Mouse (Mus musculus) embryo, embryonic 11 days (tissue): ENCODE results near the gene Nup85.

Experiments used
- DNase-seq: peaks from one replicate; pipeline ENCODE4 v3.0.0-alpha.2; 2015

Gene Nup85

DNA sequence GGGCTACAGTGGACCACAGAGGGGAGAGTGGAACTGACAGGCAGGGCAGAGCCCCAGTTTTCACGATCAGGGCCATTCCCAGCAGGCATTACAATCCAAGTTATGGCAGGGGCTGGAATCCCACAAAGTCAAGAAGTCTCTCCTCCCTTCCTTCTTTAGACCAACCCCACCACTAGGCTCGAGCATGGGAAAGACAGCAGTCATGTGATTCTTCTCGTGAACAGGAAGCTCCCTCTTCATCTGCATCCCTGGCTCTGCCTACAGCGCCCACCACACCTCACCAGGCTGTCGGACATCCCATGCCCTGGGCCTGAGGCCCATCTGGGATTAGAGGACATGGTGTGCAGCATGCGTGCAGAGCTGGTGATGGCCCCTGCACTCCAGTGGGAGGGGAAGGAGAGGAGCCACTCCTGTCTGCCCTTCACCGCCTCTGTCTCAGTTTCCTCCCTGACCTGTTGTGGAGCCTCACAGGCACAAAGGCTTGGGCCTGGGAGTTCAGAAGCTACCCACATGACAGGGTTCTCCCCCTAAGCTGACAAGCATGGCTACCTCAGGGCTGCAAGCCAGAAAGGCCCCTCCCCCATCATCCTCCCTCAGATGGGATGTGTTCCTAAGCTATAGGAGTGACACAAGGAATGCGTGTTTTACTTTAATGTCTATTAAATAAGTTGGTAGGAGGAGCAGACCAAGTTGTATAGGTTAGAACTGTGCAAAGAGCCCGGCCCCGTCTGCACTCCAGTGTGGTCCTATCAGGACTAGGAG, 50.3 kb downstream of the Nup85 start:
- no peak for DNase-seq

DNA sequence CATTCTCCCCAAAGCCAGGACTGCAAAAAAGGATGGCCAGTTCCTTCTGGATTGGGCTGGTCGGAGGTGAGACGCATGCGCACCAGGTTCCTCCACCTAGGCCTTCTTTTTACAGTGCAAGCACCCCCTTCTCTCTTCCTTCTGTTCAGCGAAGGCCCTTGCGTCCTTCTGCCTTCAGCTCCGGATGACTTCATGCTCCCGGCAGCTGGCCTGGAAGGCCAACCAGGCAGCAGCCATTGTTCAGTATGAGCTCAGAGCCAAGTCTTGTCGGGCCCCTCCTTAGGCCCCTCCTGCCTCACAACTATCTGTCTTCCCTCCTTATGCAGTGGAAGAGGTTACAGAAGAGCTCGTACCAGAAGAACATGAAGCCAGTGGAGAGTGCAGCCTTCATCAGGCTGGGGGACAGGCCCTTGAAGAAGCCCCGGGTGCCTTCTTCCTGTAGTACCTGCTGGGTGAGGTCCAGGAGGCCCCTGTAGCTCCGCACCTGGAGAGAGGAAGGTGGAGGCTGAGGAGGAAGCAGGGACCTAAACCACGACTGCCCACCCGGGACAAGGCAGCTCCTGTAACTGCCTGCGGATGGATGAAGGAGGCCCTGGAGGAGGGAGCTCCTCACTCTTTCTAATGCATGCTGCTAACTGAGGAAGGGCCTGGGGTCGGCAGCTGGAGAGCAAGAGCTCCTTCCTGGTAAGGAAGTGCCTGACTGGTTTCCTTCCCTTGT, 51.0 kb downstream of the Nup85 start:
- no peak for DNase-seq

DNA sequence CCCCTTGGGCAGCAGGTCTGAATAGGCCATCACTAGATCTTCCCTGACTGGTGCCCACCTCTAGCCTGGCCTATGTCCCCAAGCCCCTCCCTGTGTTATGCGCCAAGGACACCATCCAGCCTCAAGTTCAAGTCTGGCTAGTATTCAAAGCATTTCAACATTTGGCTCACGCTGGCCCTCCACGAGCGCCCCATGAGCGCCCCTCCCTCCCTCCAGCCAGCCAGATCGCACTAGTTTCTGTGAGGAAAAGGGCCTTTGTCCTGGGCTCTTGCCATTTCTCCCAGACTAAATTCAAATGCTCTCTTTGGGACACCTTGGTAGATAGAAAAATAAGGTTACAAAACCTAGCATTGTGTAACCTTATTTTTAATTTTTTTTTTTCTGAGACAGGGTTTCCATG, 51.6 kb downstream of the Nup85 start:
- no peak for DNase-seq

DNA sequence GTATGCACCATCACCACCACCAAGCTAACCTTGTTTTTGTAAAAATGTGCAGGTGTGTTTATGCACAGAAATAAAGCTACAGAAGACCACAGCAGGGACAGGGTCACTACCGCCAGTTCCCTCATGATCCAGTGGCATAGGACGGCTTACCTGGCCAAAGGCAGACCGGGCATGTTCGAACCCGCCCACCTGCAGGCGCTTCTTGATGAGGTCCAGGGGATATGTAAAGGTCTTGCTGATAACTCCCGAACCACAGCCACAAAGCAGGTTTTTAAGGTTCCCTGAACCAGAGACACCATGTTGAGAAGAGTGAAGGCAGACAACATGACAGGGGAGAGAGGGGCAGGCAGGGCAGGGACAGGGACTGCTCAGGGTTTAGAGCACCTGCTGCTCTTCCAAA, 52.1 kb downstream of the Nup85 start:
- no peak for DNase-seq

DNA sequence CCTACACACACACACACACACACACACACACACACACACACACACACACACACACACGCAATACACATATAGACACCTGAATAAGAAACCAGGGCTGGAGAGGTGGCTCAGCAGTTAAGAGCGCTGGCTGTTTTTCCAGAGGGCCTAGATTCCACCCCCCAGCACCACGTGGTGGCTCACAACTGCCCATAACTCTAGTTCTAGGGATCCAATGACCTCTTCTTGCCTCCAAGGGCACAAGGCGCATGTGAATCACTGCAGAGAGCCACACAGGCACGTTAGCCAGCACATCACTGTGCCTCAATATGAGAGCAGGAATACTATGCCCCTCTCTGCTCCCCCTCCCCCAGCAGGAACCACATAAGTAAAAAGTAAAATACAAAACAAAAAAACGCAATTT, 52.7 kb downstream of the Nup85 start:
- DNase-seq: no peak

DNA sequence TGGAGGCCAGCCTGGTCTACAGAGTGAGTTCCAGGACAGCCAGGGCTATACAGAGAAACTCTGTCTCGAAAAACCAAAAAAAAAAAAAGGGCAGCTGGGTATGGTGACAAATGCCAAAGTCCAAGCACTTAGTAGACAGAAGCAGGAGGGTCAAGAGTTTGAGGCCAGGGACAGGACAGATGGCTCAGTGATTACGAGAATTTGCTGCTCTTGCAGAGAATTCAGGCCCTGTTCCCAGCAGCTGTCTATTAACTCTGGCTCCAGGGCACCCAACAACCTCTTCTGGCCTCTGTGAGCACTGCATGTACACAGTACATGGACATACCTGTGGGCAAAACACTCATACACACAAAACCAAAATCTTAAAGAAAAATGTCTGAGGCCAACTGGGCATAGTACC, 53.8 kb downstream of the Nup85 start:
- DNase-seq: no peak

DNA sequence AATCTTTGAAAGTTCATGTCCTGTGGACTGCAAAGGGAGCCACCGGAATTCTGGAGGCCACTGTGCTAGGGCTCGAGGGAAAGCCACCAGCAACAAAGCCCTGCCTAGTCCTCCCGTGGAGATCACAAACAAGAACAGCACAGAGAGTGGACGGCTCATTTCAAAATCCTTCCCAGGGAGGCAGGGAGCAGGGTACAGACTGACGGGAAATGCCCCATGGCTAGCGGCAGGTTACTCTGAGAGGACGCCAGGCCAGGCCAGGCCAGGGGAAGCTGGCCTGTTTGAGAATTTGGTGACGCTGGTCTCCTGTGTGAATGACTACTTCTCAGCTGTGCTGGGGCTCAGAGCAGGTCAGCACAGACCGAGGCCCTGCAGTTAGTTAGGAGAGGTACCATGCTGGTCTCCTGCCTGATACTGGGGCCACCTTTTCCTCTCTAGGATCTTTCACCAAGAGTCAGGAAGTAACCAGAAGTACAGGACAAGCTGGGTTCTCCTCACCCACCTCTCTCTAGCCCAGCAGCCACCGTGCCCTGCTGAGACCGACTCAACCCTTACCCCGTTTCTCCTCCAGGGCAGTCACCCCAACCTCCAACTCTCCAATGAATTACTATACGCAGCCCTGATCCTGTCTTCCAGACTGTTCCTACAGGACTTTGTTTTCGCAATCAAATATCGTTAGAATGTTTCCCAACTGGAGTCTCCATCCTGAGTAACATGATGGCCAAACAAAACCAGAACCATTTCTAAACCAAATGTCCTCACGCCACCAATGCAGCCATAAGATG, 54.7 kb downstream of the Nup85 start:
- DNase-seq: no peak

DNA sequence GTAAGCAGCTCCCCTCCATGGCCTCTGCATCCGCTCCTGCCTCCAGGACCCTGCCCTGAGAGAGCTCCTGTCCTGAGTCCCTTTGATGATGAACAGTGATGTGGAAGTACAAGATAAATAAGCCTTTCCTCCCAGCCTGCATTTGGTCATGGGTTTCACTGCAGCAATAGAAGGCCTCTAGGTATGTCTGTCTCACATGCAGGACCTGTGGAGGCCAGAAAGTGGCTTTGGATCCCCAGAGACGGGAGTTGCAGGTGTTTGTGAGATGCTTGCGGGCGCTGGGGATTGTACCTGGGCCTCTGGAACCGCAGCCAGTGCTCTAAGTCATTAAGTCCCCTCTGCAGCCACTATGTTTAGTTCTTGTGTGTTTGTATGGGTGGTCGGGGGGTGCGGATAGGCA, 55.7 kb downstream of the Nup85 start:
- DNase-seq: no peak

DNA sequence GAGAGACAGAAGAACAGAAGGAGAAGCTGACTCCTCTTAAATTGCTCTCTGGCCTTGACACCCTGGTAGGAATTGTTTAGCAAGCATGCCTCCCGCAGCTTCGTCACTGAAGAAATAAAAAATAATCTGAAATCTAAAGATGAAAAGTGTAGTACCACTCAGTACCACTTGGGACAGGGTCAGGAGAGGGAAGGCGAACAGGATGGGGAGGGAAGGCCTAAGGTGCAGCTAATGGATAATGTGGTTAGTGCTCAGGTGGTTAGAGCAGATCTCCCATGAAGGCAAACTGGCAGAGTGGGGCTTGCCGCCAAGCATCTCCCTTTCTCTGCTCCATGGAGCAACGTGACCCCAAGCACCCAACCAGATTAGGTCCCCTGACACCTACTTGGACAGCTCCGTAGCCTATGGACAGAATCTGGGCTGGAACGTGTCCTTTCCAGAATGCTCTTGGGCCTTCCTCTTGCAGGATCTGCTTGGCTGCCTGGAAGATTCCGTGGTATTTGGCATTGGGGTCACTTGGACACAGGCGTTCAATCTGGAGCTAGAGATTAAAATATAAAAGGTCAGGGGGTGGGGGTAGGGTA, 59.3 kb downstream of the Nup85 start:
- no peak for DNase-seq

DNA sequence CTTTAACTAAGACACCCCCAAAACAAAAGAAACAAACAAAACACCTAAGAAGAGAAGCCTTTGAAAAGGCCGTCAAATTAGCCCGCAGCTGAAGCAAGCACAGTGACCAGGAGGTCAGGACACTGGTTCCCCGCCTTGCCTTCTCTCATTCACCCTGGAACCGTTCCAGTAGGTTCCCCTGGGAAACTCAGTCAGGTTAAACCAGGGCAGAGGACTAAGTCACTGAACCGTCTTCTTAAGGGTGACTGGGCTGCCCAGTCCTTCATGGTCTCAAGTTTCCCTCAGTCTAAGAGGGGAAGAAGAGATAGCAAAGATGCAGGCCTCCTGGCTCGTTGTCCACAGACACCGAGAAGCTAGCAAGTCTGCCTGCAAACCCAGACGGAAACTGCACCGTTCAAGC, 61.6 kb downstream of the Nup85 start:
- DNase-seq: no peak

DNA sequence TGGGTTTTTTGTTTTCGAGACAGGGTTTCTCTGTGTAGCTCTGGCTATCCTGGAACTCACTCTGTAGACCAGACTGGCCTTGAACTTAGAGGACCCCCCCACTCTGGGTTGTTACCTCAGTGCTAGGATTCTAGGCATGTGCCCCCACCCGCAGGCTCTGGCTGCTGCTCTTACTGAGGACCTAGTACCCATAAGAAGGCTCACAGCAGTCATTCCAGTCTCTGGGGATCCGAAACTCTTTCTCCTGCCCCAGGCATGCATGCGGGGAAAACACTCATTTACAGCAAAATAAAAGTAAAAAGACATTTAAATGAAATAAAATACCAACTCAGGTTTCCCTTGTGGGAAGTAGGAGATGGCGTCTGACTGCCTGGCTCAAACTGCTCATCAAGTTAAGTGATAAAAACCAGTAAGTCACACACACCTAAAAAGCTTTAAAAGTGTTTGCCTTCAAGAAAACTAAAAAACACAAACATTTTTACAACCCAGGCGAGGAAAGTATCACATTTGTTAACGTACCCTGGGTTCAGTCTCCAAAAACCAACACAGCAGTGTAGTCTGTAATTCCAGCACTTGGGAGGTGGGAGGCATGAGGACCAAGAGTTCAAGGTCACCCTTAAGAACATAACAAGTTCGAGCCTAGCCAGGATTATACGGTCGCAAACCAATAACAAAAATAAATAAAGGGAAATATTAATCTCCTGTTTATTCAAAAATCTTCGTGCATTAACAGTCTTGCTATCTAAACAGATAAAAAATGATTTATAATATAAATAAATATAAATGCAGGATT, 62.8 kb downstream of the Nup85 start:
- no peak for DNase-seq

DNA sequence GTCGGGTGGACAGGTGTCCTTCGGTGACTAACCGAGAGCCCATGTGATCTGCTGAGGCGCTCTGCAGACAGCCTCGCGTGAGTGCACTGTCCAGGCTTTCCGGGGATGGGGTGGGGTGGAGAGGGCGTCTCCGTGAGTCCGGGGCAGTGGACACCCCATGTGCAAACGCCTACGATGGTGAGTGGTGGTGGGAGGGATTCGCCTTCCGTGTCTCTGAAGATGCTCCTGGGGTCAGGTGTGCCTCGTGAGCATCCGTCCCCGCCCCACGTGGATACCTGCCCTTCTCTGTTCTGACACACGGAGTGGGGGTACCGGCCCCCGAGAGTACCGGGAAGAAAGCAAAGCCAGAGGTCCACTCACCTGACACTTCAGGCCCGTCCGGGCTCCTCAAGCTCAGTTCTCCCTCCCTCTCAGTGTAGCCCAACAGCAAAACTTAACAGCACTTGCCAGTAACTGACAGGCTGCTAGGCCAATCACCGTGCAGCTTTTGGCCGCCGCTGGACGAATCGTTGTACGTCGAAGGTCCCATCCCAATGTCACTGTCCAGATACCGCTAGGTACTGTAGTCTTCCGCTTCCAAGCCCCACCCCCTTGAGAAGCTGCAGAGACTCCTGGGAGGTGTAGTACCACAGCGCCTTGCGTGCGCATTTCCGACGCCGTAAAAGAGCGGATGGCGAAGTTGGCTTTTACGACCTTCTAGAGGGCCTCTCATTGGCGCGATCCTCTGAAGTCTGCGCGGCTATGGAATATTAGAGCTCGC, 63.7 kb downstream of the Nup85 start, which contains the start of gene Slc25a19:
Gene Slc25a19, minus strand, starts transcription at position 591 of the 760 bp plus-strand sequence.
- peak; percentile 99 for DNase-seq

DNA sequence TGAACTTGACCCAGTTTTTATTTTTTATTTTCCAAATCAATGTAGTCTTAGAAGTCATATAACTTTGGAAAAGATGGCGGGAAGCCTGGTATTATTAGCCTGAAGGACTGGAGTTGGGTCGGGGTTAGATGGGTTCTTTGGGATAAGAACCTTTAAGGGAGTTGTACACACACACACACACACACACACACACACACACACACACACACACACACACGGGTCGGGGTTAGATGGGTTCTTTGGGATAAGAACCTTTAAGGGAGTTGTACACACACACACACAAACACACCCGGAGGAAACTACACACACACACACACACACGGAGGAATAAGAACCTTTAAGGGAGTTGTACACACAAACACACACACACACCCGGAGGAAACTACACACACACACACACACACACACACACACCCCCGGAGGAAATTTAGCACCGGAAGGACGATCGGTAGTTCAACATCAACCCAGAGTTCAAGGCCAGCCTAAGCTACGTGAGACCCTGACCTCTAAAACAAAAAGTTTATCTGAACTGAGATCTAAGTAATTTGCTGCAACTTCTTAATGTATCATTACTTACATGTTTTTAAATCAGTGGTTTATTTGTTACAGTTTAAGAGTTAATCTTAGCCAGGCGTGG, 64.3 kb downstream of the Nup85 start:
- DNase-seq: no peak

DNA sequence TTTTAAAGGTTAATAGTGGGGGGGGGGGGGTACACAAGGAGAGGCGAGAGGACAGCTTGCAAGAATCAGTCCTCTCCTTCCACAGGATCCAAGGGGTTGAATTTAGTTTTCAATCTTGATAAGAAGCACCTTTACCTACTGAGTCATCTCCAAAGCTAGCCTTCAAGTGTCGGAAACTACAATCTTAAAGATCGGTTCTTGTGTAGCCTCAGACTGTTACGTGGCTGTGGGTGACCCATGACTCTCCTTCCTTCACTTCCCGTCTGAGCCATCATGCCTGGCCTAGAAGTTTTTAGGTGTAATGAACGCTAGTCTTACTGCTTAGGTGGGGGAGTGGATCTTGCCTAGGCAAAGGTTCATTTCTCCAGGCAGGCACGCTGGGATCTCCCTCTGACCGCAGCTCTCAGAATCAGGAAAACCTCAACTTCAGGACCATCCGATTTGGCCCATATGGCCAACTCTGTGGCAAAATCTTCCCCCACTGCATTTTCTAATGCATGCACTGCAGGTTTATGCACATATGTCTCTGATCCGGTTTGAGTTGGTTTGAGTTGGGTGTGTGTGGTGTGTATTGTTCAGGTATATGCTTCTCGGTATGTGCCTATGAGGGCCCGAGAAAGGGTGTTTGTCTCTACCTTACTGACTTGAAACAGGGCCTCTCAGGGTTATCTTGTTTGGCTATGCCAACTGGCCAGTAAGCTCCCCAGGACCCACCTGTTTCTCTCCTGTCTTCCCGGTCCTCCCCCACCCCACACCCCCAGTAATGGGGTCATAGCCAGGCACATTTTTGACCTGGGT, 65.7 kb downstream of the Nup85 start:
- no peak for DNase-seq

DNA sequence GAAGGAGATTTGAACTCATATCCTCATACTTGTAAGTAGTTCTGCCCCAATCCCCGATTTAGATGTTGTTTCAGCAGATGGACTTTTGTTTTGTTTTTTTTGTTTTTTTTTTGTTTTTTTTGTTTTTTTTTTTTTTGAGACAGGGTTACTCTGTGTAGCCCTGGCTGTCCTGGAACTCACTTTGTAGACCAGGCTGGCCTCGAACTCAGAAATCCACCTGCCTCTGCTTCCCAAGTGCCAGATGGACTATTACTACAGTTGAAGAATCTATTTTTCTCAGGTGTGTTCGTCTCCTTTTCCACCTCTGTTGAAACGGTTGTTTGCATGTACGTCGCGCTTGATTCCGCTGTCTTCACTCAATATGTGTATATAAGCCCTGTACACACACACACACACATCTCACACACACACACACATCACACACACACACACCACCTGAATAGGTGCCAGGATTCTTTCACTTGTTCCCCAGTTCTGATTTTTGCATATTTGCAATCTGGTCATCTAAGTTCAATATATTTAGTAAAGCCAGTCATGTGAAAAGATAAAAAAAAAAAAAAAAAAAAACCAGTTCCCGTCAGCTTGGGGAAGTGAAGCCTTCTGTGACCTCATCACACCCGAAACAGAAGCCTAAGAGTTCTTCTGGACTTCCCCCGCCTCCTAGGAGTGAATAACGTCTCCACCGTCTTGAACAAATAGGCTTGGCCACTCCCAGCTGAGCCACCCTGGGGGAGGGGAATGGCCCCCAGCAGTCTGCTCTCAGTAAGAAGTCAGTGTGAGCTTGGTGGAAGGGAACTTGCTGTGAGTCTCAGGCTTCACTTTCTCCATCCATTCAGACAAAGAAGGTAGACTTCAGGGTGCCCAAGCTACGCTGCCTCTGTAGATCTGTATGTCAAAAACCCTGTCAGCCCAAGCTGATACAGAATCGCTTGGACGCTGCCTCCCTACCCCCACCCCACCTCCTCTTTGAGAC, 66.6 kb downstream of the Nup85 start:
- no peak for DNase-seq

DNA sequence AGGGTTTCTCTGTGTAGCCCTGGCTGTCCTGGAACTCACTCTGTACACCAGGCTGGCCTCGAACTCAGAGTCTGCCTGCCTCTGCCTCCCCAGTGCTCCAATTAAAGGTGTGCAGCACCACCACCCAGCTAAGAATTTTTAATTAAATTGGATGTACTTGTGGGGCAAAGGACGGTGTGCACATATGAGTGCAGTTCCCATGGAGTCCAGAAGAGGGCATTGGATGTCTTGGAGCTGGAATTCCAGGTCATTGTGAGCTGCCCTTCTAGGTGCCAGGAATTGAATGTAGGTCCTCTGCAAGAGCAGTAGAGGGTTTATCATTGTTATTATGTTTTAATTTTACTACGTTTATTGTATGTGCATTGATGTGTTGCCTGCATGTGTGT, 67.3 kb downstream of the Nup85 start:
- peak; percentile 57 for DNase-seq

DNA sequence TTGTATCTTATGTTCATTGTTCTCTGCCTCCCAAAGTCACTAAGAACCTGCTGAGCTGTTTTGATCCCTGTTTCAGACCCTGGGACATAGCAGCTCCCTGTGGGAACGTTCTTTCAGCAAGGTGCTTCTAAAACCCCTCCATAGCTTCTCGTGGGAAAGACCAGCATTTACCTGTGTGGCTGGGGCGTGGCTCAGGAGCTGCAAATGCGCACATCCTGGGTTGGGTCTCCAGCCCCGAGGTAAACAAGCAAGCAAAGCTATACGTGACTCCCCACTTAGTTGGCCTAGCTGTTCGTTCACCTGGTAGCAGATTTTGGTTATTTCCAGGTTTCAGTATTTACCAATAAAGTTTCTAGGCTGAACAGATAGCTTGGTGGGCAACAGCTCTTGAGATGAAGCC, 68.0 kb downstream of the Nup85 start:
- DNase-seq: no peak

DNA sequence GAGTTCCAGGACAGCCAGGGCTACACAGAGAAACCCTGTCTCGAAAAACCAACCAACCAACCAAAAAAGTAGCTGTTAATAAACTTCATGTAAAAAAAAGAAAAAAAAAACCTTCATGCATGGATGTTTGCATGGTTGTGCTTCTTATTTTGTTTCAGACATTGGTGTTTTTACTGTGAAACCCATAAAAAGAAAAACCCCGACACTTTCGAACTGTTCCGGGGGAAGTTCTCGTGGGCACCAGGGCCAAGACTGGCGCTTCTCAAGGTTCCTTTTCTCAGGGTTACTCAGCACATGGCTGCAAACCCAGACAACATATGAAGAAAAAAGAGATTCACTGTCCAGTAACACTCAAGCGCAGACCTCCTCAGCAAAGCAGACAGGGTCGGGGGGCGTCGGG, 68.6 kb downstream of the Nup85 start:
- DNase-seq: no peak
